Mouse (Mus musculus) limb, embryonic 14.5 days (tissue): Measurements from ENCODE around the gene Ccdc173. TPM values are rescaled to one million over a fixed set of nuclear protein-coding genes. Genes with fewer than 3 reads are reported as not detected.

Experiments
- ATAC-seq: fragments of 200-750 bp; cut with Nextera tagmentation; 2 replicates; pipeline ENCODE4 v1.8.0; 2017; ENCODE audit warnings: low read depth, moderate number of reproducible peaks, moderate TSS enrichment; ENCODE audit not compliant: low FRiP score
- DNase-seq: peaks from one replicate; pipeline ENCODE4 v3.0.0-alpha.2; 2015; ENCODE audit warnings: low spot score
- H3K27ac ChIP-seq: fragments of 300-500 bp; sonication (generic); replicated peaks from 2 replicates; pipeline ENCODE4 v1.5.1; 2014; ENCODE audit warnings: low read depth, mild to moderate bottlenecking, low read length, moderate library complexity, mixed read lengths
- H3K27me3 ChIP-seq: fragments of 300-500 bp; sonication (generic); 2 replicates; pipeline ENCODE4 v1.6.1; 2014; ENCODE audit warnings: low read length, mixed read lengths; ENCODE audit not compliant: control insufficient read depth, insufficient read depth
- H3K36me3 ChIP-seq: fragments of 300-500 bp; sonication (generic); 2 replicates; pipeline ENCODE4 v1.6.1; 2014; ENCODE audit warnings: mild to moderate bottlenecking, low read length, moderate library complexity, mixed read lengths; ENCODE audit not compliant: control insufficient read depth, insufficient read depth
- H3K4me1 ChIP-seq: fragments of 300-500 bp; sonication (generic); 2 replicates; pipeline ENCODE4 v1.6.1; 2014; ENCODE audit warnings: antibody characterized with exemption, low read length, mixed read lengths; ENCODE audit not compliant: control insufficient read depth, insufficient read depth
- H3K4me2 ChIP-seq: fragments of 300-500 bp; sonication (generic); replicated peaks from 2 replicates; pipeline ENCODE4 v1.6.1; 2014; ENCODE audit warnings: low read depth, mild to moderate bottlenecking, low read length, moderate library complexity; ENCODE audit not compliant: severe bottlenecking
- H3K4me3 ChIP-seq: fragments of 300-500 bp; sonication (generic); replicated peaks from 2 replicates; pipeline ENCODE4 v1.5.1; 2014; ENCODE audit warnings: low read length
- H3K9ac ChIP-seq: fragments of 300-500 bp; sonication (generic); 2 replicates; pipeline ENCODE4 v1.6.1; 2014; ENCODE audit warnings: mild to moderate bottlenecking, low read depth, low read length, moderate library complexity; ENCODE audit not compliant: severe bottlenecking
- H3K9me3 ChIP-seq: fragments of 300-500 bp; sonication (generic); 2 replicates; pipeline ENCODE4 v1.6.1; 2016; ENCODE audit warnings: low read length; ENCODE audit not compliant: control insufficient read depth
- POLR2A ChIP-seq: fragments of 200-500 bp; IDR thresholded peaks from 2 replicates; pipeline ENCODE4 v1.8.0; 2012; ENCODE audit warnings: inconsistent platforms, mild to moderate bottlenecking, moderate library complexity, borderline replicate concordance; ENCODE audit not compliant: insufficient read depth, insufficient read length; ENCODE audit errors: extremely low read depth
- WGBS: fragments of 180-500 bp; shearing (Covaris S2); extraction: QIAGEN DNeasy Blood & Tissue Kit; methylation state at CpG from one replicate; pipeline ENCODE4 v1.1.7; 2014; 5-methylcytosine and 5-hydroxymethylcytosine counted together
- polyA plus RNA-seq, 2 experiments: library from polyadenylated mRNA; depleted of rRNA in 1 of 2; stranded (reverse) in 1 of 2; unstranded in 1 of 2; fragments of >200 nt; fragmentation: Nextera tagmentation in 1 of 2; extraction: Ambion mirVana in 1 of 2; gene quantifications; 2 replicates each; pipeline versions ENCODE4 v1.2.1 to v1.2.3; 2012 to 2014

Gene Ccdc173
- polyA plus RNA-seq (2012; rRNA removed) (1.1 and 2.5 TPM in 2 replicates), polyA plus RNA-seq (2014; fragmentation: Nextera tagmentation; extraction: Ambion mirVana) (2.0 and 2.1 TPM in 2 replicates)

DNA sequence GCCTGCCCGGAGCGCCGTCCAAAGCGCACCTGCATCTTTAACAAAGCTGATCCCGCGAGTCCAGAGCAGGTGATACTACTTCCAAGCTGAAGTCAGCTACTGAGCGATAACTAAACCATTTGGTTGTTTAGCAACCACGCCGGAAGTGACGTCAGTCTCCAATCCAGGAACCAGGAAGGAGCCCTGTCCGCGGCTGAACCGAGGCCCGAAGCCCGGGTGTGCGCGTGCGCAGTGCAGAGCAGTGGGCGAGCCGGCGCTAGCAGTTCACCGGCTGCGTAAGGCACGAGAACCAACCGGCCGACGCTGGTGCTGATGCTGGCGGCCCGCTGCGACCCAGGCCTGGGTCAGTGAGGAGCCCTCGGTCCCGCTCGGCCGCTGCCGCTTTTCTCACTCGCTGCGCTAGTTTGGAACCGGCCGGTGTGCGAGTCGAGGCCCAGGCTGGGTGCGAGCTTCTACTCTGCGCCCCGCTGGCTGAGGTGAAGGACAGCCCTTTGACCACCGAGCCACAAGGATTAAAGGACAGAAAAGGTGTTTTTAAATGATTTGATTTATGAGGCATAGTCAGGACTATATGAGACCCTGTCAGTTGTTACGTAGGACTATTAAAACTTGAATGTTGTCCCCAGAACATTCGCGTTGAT lies at the start of gene Ccdc173, which contains the start of gene Phospho2:
Gene Ccdc173 (minus strand): TSS at position 147 of the 641 bp plus-strand sequence.
Gene Phospho2 (plus strand): TSS at position 195 of the 641 bp plus-strand sequence.
- H3K4me1 ChIP-seq = peaks cover 9% of the 10 kb centered on the region; the same call in 1 of the 2 replicates
- no peaks in the 10 kb centered on the region for H3K27me3 ChIP-seq
- H3K27ac ChIP-seq = peak within 1 kb of the TSS; percentile 81
- ATAC-seq = peak; percentile 97
- peak within 1 kb of the TSS; percentile 62 for H3K9ac ChIP-seq
- H3K4me2 ChIP-seq = peak within 1 kb of the TSS; percentile 95
- DNase-seq = peak; percentile 100
- H3K4me3 ChIP-seq = peak within 1 kb of the TSS; percentile 70
- H3K36me3 ChIP-seq = peaks cover 16% of the 10 kb centered on the region
- 0 out of 2 replicates have a peak, but pooled peaks have one; percentile 11 for TF ChIP-seq POLR2A
- 2% methylated on average over 45 of the region's 48 CpGs for WGBS
- no peaks in the 10 kb centered on the region for H3K9me3 ChIP-seq

DNA sequence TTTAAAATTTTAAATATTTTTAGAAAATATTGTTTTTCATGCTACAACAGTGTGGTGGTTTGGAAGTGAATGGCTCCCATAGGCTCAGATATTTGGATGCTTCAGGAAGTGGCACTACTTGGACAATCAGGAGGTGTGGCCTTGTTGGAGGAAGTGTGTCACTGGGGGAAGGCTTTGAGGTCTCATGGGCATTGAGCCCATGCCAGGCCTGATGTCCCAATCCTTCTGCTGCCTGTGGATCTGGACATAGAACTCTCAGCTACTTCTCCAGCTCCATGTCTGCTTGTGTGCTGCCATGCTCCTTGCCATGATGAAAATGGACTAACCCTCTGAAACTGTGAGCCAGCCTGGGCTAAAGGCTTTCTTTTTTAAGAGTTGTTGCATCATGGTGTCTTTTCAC lies 49.3 kb upstream of the Ccdc173 start:
- Histone ChIP-seq H3K9me3 (no peaks in the 10 kb centered on the region), H3K4me1 (no peaks in the 10 kb centered on the region), H3K9ac (no peak overlapping the region), H3K36me3 (peaks cover 24% of the 10 kb centered on the region), H3K27me3 (no peaks in the 10 kb centered on the region), H3K27ac (no peak overlapping the region), H3K4me2 (no peak overlapping the region), H3K4me3 (no peak overlapping the region)
- TF ChIP-seq POLR2A = no peak
- DNase-seq = no peak
- no peak for ATAC-seq

DNA sequence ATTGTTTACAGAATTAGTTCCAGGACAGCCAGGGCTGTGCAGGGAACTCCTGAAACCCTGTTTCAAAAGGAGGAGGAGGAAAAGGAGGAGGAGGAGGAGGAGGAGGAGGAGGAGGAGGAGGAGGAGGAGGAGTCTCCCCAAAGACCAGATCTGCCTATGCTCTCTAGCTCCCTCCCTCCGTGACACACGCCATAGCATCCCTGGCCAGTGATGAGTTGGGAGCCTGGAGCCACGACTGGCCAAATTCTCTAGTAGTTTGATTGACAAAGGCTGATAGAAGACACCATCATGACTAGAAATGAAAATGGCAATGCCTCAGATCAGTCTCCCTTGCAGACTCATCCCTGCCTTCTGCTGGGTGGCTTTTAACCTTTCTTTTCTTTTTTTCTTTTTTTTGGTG lies 48.6 kb upstream of the Ccdc173 start:
- ATAC-seq = no peak
- no peaks in the 10 kb centered on the region for H3K9me3 ChIP-seq
- H3K27me3 ChIP-seq = no peaks in the 10 kb centered on the region
- H3K4me3 ChIP-seq = no peak overlapping the region
- no peak overlapping the region for H3K27ac ChIP-seq
- WGBS = 23% methylated on average over 3 of the region's 3 CpGs
- no peak overlapping the region for H3K4me2 ChIP-seq
- no peaks in the 10 kb centered on the region for H3K4me1 ChIP-seq
- no peak for DNase-seq
- TF ChIP-seq POLR2A = no peak
- H3K36me3 ChIP-seq = peaks cover 30% of the 10 kb centered on the region
- H3K9ac ChIP-seq = no peak overlapping the region

DNA sequence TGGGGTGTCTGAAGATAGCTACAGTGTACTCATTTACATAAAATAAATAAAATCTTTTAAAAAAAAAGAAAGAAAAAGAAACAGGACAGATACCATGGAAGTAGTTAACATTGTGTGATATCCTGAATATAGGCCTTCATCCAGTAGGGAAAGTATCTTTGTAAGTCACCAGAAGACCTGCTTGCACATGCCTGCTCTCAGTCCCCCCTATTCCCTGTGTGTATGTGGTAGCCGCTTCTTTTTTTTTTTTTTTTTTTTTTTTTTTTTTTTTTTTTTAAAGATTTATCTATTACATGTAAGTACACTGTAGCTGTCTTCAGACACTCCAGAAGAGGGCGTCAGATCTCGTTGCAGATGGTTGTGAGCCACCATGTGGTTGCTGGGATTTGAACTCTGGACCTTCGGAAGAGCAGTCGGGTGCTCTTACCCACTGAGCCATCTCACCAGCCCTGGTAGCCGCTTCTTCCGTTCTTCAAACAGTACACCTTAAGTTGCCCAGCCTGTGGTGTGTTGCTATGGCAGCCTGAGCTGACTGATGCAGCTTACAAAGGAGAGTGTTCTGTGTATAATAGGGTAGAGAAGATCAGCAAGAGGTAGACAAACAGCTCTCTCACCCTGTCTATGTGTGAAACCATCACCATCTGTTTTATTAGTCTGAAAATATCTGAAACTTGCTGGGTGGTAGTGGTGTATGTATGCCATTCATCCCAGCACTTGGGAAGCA lies 48.0 kb upstream of the Ccdc173 start:
- H3K9ac ChIP-seq = no peak overlapping the region
- TF ChIP-seq POLR2A = no peak

DNA sequence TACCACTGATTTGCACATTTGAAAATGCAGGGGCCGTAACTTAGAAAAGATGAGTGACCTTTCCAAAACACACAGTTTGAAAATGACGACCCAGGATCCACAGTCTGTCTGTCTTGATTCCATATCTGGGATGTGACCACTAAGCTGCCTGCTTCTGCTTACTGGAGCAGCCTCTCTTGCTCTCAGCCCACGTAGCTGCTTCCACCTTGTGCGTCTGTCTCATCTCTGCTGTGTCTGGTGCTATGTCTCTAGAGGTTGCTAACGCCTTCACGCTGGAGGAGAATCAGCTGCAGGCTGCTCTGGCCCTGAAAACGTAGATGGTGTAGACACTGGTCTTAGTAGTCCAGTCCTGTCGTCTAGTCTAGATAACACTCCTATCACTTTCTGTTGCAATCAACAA lies 40.7 kb upstream of the Ccdc173 start:
- DNase-seq (no peak), ATAC-seq (no peak)
- Histone ChIP-seq H3K27me3 (no peaks in the 10 kb centered on the region), H3K4me2 (no peak overlapping the region), H3K36me3 (peaks cover 57% of the 10 kb centered on the region), H3K9ac (no peak overlapping the region), H3K9me3 (no peaks in the 10 kb centered on the region), H3K4me1 (no peaks in the 10 kb centered on the region), H3K27ac (no peak overlapping the region), H3K4me3 (no peak overlapping the region)
- WGBS = 90% methylated on average over 8 of the region's 8 CpGs
- no peak for TF ChIP-seq POLR2A

More for the DNA sequence above, 48.0 kb upstream of the Ccdc173 start:
- Histone ChIP-seq H3K4me1 (no peaks in the 10 kb centered on the region), H3K27ac (no peak overlapping the region), H3K4me3 (no peak overlapping the region), H3K36me3 (peaks cover 32% of the 10 kb centered on the region), H3K27me3 (no peaks in the 10 kb centered on the region), H3K4me2 (no peak overlapping the region), H3K9me3 (no peaks in the 10 kb centered on the region)
- 84% methylated on average over 7 of the region's 7 CpGs for WGBS
- no peak for DNase-seq
- ATAC-seq = no peak
